Mouse (Mus musculus) cerebellum, adult 8-10 months (tissue): Measurements from ENCODE around the gene Ankdd1a.

Source experiments
- DNase-seq: peaks from one replicate; pipeline ENCODE4 v3.0.0; 2022

Gene Ankdd1a

GRCm38 (mm10) chr9:65492351-65492750, 27.6 kb downstream of the Ankdd1a start:
- no peak for DNase-seq

- DNase-seq, result no peak
Measured at GRCm38 (mm10) chr9:65491476-65491875, 28.5 kb downstream of the Ankdd1a start.

GRCm38 (mm10) chr9:65480071-65480470, 39.9 kb downstream of the Ankdd1a start:
- no peak for DNase-seq

- no peak for DNase-seq
Measured at GRCm38 (mm10) chr9:65479158-65479557, 40.8 kb downstream of the Ankdd1a start.

- no peak for DNase-seq
Measured at GRCm38 (mm10) chr9:65472769-65473168, 47.2 kb downstream of the Ankdd1a start.

- no peak for DNase-seq
Measured at GRCm38 (mm10) chr9:65467686-65468085, 52.3 kb downstream of the Ankdd1a start.

GRCm38 (mm10) chr9:65465241-65465640, 54.8 kb downstream of the Ankdd1a start:
- no peak for DNase-seq

- DNase-seq, result no peak
Measured at GRCm38 (mm10) chr9:65464161-65464560, 55.8 kb downstream of the Ankdd1a start.

- no peak for DNase-seq
Measured at GRCm38 (mm10) chr9:65462544-65462943, 57.4 kb downstream of the Ankdd1a start.

GRCm38 (mm10) chr9:65460732-65461442, 59.1 kb downstream of the Ankdd1a start, which contains the start of gene Spg21:
TSS of gene Spg21 (plus strand) at chr9:65460947.
- DNase-seq, result peak; percentile 96

- DNase-seq, result no peak
Measured at GRCm38 (mm10) chr9:65460198-65460597, 59.8 kb downstream of the Ankdd1a start.

GRCm38 (mm10) chr9:65458975-65459374, 61.0 kb downstream of the Ankdd1a start:
- no peak for DNase-seq

GRCm38 (mm10) chr9:65447951-65448350, 72.0 kb downstream of the Ankdd1a start:
- no peak for DNase-seq

GRCm38 (mm10) chr9:65444692-65445091, 75.3 kb downstream of the Ankdd1a start:
- no peak for DNase-seq
